Mouse (Mus musculus) thymus, postnatal 14 days (tissue): Measurements from ENCODE around the gene Fam133b.
"Not testable (repeated sequence)": the region's sequence is repeated elsewhere in the genome, so short reads cannot be mapped to it uniquely, and the experiment has no call there.

ENCODE experiments used
- DNase-seq: peaks from one replicate; pipeline ENCODE4 v3.0.0; 2021

Gene Fam133b

DNA sequence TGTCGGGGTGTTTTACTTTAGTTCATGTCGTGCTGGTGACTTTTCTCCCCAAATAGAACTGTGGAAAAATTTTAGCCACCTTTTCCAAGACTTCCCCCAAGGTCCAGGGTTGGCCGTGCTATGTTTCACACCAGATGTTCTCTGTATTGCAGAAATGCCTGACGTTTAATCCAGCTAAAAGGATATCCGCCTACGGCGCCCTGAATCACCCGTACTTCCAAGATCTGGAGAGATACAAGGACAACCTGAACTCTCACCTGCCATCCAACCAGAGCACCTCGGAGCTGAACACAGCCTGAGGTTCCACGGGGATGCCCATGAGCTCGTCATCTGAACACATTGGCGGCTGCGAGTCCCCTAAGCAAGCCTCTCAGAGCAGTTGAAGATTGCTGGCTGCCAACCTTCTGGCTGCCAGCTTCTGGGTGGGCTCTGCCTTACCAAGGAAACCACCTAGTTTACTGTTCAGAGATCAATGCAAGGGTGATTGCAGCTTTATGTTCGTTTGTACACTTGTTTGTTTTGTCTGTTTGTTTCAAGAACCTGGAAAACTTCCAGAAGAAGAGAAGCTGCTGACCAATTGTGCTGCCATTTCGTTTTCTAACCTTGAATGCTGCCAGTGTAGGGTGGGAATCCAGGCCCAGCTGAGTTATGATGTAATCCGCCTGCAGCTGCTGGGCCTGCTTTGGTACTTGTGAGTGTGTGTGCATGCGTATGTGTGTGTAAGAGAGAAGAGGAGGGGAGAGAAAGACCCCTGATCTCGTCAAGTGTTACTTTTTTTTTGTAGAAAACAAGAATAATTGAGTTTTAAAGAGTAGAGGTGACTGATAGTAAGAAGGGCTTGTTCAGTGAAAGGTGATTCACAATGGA, 22.9 kb upstream of the Fam133b start:
- DNase-seq = no peak

DNA sequence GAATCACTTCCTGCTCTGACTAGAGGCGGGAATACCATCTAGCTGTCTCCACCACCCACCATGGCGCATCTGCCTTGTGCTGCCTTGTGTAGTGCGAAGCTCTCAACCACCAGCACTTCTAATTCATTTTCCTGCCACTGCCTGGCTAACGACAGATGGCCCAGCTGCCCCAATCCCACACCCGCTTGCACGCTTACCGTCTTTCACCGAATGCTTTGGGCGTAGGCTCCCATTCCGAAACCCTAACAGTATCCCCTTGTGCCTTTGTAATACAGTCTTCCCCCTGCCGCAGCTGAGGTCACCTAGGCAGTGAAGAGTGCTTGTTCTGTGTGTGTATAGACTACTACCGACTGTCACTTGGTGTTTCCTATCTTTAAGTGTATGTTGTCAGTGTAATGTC, 21.9 kb upstream of the Fam133b start:
- no peak for DNase-seq

DNA sequence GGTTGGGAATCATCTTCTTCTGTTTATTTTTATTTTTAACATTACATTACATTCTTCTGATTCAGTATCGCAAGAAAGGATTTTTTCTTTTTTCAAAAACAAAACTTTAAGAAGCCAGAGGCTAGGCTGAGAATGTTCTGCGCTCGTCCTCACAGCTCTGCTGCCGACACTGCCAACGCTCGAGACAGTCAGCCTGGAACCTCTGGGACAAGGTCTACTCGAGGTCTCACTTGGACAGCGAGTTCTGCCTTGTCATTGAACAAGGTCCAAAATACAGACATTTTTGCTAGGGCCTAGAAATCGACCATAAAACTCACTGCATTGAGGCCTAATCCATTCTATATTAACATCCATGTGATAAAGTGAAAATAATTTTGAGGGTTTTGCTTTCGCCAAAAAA, 20.8 kb upstream of the Fam133b start:
- no peak for DNase-seq

DNA sequence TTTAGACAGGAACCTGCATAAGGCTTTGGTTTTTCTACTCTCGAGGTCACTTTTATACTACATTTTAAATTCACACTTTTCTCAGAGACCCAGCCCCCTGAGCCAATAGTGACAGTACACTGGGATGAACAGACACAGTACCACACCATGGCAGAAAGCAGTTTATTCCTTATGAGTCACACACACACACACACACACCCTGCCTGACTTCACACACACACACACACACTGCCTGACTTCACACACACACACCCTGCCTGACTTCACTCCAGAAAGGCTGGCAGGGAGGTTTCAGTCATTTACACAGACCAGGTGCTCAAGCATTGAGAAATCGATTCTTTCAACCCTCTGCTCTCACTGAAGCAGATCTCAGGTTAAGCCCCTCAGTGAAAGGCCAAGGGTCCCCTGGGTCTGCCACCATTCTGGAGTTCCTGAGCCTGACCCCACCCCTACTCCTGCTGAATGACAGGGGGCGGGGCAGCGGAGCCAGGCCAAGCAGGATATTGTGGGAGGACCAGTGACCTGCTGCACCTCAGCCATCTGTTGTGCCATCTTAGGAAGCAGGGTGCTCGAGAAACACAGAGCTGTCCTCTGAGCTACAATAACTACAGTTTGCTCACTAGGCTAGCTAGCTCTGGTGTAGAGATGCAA, 16.5 kb upstream of the Fam133b start:
- DNase-seq = no peak

DNA sequence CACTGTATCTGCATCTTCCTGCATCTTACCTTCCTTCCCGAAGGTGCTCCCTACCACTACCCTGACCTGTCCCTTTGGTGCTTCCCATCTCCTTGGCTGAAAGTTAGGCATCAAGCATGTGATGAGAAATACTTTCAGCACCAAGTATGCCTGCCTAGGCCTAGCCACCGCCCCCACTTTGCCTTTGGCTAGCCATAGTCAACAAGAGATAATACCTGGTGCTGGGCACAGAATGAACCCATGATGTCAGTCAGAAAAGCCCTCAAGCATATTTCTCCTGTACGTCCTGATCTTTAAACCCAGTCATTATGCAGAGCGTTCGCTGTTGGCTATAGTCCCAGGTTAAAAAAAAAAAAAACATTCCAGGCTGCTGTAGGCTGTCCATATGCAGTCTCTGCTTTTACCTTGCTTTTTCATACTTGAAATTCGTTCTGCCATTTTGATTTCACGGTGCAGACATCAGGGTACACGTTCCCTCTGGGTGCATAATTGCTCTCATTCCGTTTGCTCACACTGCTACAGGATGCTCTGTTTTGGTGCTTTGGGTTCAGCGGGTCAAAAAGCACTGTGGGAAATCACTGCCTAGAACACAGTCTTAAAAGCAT, 13.9 kb upstream of the Fam133b start:
- no peak for DNase-seq

DNA sequence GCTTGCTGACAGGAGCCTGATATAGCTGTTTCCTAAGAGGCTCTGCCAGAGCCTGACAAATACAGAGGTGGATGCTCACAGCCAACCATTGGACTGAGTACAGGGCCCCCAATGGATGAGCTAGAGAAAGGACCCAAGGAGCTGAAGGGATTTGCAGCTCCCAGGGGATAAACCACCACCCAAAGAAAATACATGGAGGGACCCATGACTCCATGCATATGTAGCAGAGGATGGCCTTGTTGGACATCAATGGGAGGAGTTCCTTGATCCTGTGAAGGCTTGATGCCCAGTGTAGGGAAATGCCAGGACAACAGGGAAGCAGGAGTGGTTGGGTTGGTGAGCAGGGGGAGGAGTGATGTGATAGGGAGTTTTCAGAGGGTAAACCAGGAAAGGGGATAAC, 11.6 kb upstream of the Fam133b start:
- not testable (repeated sequence) for DNase-seq

DNA sequence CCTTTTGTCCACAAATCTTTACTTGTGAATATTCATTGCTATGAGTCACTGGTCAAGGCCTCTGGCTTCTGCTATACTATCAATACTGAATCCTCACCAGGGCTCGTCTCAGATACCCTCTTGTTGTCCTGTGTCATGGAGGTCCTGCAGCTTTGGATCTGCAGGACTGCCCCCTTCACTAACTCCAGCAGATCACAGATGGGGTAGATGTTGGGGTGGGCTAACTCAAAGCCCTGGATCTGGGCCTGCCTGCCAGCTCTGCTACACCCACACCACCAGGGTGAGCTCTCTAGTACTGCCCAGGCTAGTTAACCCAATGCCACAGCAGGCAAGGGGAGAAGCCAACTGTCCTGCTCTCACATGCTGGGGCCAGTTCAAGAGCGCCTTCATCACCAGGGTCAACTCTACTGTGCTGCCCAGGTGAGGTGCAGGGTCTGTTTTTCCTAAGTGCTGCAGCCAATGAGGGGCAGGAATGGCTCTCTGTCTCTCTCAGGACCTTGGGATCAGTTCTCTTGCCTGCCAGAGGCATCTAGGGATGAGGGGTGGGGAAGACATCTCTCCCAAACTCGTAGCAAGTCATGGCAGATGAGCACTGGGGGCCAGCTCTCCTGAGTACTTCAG, 6.9 kb upstream of the Fam133b start:
- DNase-seq = no peak

DNA sequence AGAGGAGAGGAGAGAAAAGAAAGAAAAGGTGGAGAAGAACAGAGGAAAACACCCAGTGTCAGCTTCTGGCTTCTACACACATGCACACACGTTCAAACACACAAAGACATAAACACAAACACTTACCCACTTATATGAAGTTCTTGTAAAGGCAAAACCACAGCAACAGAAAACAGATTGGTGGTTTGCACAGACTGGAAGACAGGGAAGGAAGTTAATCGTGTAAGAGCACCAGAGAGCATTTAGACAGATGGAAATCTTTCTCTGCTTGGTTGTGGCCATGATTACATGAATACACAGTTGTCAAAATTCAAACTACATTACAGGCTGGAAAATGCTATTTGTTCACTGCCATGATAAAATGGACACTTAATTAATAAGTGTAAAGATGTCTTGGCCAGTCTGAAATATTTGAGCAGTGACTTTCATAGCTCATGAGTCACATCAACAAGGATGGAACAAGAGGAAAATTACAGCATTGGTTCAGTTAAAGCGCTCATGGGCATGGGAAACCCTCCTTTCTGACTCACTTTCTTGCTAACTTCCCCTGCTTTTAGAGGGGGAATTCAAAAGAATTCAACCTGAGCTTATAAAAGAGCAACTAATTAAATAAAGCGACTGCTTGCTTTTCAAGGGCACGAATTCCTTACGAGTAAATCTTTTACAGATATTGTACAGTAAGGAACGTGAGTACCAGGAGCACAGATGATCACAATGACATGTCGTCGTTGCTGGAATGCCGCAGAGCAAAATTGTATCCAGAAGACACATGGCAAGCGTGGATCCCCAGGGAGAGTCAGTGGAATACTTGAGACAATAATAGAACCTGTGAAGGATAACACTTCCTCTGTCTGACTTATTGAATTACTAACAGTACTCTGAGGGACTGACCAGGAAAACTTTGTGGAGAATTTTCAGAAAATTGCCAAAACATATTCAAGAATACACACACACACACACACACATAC, 4.8 kb upstream of the Fam133b start:
- no peak for DNase-seq

DNA sequence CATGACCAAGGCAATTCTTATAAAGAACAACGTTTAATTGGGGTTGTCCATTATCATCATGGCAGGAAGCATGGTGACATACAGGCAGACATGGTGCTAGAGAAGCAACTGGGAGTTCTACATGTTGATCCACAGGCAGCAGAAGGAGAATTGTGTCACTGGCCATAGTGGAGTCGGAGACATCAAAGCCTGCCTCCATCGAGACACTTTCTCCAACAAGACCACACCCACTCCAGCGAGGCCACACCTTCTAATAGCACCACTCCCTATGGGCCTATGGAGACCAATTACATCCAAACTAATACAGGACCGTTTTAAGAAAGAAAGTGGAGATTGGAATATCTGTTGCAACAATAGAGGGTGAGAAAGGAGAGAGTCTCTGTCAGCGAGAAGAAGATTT, 1.8 kb upstream of the Fam133b start:
- no peak for DNase-seq

DNA sequence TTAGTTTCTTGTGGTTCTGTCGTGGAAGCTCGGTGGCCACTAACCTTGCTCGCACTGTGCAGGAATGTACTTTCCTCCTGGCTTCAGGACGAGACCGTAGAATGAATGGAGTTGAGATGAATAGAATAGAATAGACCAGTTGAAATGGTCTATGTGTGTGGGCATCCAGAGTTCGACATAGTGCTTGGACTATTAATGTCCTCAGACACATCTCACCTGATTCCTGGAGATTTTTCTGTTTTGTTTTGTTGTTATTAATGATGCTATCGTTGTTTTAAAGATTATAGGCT, 792 bp downstream of the Fam133b start:
- DNase-seq = no peak

DNA sequence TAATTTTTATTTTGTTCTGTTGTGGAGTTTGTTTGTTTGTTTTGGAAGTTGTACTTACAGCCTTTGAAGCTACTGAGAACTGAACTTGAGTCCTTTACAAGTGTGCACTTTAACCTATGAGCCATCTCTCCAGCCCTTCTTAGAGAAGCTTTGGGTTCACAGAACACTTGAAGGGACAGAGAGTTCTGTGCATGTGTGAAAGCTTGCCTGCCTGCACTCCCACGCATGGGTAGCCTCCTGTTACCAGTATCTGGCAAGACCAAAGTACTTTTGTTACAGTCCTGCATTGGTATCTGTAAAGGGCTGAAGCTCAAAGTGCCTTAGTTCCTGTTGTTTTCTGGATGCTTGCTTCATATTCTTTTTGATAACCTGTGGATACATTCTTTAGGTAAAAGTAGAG, 2.6 kb downstream of the Fam133b start:
- no peak for DNase-seq

DNA sequence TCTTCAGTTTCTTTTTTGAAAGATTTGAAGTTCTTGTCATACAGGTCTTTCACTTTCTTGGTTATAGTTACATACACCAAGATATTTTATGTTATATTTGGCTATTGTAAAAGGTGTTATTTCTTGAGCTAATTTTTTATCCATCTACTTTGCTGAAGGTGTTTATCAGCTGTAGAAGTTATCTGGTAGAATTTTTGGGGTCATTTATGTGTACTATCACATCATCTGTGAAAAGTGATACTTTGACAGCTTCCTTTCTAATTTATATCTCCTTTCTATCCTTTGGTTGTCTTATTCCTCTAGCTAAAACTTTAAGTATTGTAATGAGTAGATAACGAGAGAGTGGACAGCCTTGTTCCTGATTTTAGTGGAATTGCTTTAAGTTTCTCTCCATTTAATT, 7.8 kb downstream of the Fam133b start:
- DNase-seq = no peak

DNA sequence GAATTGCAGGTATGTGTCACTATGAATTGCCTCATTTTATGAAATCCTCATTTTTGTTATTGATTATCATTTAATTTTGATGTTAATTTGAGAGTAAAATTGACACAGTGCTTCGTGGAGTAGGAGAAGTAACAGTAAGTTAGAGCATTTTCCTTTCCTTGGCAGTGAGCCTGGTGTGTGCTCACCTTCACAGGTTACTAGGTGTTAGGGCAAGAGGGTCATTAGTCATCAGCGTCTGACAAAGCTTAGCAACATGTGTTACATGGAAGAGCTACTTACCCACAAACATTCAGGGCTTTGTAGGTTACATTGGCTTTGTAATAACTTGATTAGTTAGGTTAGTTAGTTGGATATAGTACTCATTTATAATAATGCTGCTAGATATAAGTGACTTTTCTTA, 10.6 kb downstream of the Fam133b start:
- no peak for DNase-seq

DNA sequence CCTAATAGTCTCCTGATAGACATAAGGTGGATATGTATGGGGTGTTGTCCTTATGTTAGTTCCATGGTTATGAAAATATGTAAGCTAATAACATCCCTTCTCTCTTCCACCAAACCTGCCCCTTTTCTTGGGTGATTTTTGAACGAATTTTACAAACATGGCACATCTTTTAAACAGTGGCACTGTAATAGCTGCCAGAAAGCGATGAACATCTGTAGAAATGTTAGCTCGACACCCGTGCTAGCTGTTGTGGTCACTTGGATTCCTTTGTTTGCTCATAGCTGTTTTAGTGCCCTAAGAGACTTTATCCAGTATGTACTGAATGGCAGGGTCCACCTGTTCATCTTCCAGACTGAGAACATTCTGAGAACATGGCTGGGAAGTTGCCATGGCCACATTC, 27.6 kb downstream of the Fam133b start, which contains the start of gene 1700109H08Rik:
Gene 1700109H08Rik, plus strand, starts transcription at position 301 of the 400 bp plus-strand sequence.
- DNase-seq = no peak

DNA sequence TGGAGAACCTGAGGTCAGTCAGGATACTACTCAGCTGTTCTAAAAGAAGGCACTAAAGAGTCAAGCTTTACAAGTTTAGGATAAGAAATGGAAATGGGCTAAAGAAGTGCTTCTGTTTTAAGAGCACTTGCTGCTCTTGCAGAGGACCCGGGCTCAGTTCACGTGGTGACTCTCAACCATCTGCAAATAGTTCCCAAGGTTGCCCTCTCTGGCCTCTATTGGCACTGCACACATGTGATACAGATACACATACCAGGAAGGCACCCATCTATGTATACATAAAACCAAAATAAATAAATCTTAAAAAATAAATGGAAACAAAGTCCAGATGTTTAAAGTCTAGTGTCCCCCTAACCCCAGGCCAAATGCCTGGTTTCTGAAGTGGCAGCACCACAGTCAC, 31.2 kb downstream of the Fam133b start:
- no peak for DNase-seq

DNA sequence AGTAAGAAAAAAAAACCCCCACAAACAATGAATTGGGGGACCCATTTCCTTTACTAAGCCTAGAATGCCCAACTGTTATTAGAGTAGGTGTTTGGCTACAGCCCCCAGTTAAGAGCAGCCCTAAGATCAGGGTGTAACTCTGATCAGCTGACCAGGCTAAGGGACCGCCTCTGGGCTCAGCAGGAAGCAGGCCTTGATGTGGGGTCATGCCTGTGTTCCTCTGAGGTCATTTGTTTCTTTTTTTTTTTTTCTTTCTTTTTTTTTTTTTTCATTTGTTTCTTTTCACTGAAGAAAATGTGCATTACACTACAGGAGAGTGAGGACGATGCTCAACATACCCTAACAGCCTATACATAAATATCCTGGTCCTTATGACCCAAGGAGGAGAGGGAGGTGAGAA, 34.3 kb downstream of the Fam133b start:
- no peak for DNase-seq

DNA sequence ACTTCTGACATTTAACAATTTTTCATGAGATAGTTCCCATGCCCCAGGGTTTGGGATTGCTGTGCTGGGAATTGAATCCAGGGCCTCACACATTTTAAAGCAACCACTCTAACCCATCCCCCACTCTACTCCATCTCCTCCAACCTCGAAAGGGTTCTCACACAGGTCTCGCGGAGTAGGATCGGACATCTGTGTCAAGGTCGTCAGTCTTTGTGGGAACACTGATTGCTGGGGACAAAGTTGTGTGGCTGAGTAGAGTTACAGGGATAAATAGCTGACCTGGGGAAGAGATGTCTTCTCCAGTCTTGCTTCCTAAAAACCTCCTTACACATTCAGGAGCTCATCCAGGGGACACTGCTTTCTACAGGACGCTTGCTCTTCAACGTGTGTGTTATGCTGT, 35.4 kb downstream of the Fam133b start:
- DNase-seq = no peak

DNA sequence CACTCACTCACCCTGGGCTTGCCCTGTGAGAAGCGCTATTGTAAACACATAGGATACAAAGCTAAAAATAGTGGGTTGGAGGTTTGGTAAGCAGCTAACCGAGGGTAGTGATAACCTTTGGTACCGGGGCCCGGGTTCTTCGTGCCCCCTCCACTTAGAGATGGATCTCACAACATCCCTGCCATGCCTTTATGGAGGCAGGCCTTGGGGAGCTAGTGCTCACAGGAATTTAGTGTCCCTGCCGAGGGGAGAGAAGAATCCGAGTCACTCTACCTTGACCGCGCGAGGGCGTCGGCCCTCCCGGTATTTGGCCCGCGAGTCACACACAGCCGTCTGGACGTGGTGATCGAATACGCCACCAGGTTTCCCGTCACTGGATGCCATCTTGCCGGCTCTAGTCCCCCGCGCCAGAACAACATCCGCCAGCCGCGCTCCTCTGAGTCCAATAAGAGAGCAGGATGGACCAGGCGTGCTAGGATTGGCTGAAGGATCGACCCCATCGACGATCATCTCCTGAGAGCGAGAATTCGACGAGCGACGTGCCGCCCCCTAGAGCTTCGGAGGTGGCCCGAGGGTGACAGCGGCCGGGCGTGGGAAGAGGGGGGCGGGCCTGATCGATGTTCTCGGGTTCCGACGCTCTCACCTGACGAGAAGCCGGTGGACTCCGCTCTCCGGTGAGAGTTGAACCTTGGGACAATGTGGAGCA, 52.2 kb downstream of the Fam133b start, which contains the start of gene Pex1:
Gene Pex1, plus strand, starts transcription at position 374 of the 706 bp plus-strand sequence.
- DNase-seq = peak; percentile 95

DNA sequence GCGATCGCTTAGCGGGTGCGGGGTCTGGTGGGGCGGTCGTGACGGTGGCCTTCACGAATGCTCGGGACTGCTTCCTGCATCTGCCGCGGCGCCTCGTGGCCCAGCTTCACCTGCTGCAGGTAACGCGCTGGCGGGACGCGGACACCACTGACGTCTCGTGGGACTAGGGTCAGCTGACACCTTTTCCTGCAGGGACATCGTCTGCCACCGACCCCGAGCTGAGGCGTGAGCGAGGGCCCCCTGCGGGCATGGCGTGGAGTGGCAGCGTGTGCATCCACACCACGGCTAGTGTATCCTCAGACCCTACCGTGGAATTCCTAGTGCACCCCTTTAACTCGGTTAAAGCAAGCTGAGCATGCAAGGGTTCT, 52.8 kb downstream of the Fam133b start, which contains the start of gene Rbm48:
Gene Rbm48, minus strand, starts transcription at position 187 of the 368 bp plus-strand sequence.
- DNase-seq = peak; percentile 84

DNA sequence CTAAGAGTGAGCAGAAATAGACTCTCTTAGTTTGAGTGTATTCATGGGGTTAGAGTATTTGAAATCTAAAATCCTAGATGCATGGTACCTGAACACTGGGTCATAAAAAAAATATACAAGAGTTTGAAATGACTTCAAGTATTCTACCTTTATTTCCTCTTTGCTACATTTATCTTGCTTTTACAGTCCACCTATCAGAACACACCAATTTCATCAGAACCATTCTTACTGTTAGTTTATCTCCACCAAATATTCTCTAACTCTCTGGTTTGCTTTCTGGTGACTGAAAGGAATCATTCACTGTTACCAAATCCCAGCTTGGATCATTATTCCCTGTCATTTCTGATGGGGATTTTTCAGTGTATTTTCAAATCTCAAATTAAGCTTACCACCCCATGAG, 53.5 kb downstream of the Fam133b start:
- no peak for DNase-seq

DNA sequence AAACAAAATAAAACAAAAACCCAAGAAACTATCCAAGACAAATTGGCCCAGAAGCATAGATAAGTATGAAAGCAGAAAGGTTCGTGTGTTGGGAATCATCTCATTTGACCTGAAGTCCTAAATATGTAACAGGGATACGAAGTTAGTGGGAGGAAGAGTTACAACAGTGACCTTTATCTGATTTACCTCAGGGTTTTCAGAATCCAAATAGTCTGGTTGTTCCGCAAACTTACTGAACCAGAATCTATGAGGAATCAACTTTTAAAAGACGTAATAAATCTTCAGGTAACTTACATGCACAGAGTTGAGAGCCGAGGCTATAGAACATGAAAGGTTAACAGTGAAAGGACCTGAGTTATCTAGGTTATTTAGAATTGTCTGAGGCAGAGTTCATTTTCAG, 55.1 kb downstream of the Fam133b start:
- DNase-seq = no peak

DNA sequence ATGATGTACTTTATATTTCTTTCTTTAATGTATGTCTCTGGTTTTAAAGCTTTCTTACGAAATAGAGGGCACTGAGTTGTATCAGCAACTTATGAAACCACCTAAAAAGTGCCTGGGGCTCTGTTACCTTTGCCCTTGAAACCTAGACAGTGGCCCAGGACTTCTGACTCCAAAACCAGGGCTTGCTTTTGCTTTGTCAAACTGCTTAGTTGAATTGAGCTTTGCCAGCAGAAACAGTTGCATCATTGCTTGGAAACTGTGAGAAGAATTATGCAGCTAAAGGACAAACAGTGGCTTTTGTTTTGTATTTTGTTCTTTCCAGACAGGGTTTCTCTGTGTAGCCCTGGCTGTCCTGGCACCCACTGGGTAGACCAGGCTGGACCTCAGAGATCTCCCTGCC, 56.7 kb downstream of the Fam133b start:
- no peak for DNase-seq
